Mouse (Mus musculus) forebrain, embryonic 12.5 days (tissue): ENCODE results near the gene Atp8b2. TPM values are rescaled to one million over a fixed set of nuclear protein-coding genes. Genes with fewer than 3 reads are reported as not detected.

Experiments
- ATAC-seq: fragments of 200-750 bp; cut with Nextera tagmentation; 2 replicates; pipeline ENCODE4 v1.8.0; 2017; ENCODE audit warnings: moderate TSS enrichment; ENCODE audit not compliant: low FRiP score
- H3K27ac ChIP-seq: fragments of 300-500 bp; sonication (generic); 2 replicates; pipeline ENCODE4 v1.5.1; 2016; ENCODE audit warnings: mild to moderate bottlenecking
- H3K27me3 ChIP-seq: fragments of 300-500 bp; sonication (generic); 2 replicates; pipeline ENCODE4 v1.6.1; 2016; ENCODE audit warnings: mild to moderate bottlenecking
- H3K36me3 ChIP-seq: fragments of 300-500 bp; sonication (generic); replicated peaks from 2 replicates; pipeline ENCODE4 v1.6.1; 2016; ENCODE audit warnings: mild to moderate bottlenecking
- H3K4me1 ChIP-seq: fragments of 300-500 bp; sonication (generic); 2 replicates; pipeline ENCODE4 v1.6.1; 2016
- H3K4me2 ChIP-seq: fragments of 300-500 bp; sonication (generic); 2 replicates; pipeline ENCODE4 v1.6.1; 2016; ENCODE audit warnings: mild to moderate bottlenecking, moderate library complexity
- H3K4me3 ChIP-seq: fragments of 300-500 bp; sonication (generic); replicated peaks from 2 replicates; pipeline ENCODE4 v1.5.1; 2016; ENCODE audit warnings: mild to moderate bottlenecking
- H3K9ac ChIP-seq: fragments of 300-500 bp; sonication (generic); 2 replicates; pipeline ENCODE4 v1.6.1; 2016; ENCODE audit warnings: mild to moderate bottlenecking
- H3K9me3 ChIP-seq: fragments of 300-500 bp; sonication (generic); 2 replicates; pipeline ENCODE4 v1.6.1; 2016
- WGBS: fragments of 180-500 bp; shearing (Covaris S2); methylation state at CpG from one replicate; pipeline ENCODE4 v1.1.7; 2016; 5-methylcytosine and 5-hydroxymethylcytosine counted together
- microRNA-seq: library from miRNA; unstranded; fragments of <30 nt; microRNA quantifications from one replicate; pipeline ENCODE4, GENCODE M21; 2017
- polyA plus RNA-seq: library from polyadenylated mRNA; unstranded; fragments of >200 nt; fragmentation: Nextera tagmentation; extraction: Ambion mirVana; gene quantifications from 2 replicates; pipeline ENCODE4 v1.2.1, GENCODE M21; 2016

The Atp8b2 gene
- polyA plus RNA-seq, 1 experiment from 2014 or later: 14.4 TPM

DNA sequence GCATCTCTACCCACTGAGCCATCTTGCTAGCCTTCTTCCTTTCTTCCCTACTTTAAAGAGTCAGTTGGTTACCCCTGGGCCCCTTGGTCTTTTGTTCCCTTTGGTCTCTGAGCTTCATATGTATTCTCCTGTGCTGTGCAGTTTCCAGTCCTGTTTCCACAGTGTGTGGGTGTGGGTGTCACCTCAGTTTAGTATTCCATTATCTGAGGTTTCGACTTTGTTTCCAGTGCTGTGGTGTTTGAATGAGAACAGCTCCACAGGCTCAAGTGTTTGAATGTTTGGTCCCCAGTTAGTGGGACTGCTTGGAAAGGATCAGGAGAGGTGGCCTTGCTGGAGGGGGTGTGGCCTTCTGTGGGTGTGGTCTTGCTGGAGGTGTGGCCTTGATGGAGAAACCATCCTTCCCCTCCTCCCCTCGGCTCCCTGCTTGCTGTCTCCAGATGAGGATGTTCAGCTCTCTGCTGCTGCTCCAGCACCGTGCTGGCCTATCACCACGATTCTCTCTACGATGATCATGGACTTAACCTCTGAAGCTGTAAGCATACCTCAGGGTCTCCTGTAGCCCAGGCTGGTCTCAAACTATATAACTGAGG lies 70.7 kb downstream of the Atp8b2 start:
- no peak overlapping the region for H3K4me2 ChIP-seq
- no peak overlapping the region for H3K4me3 ChIP-seq
- H3K9ac ChIP-seq: no peak overlapping the region
- no peaks in the 10 kb centered on the region for H3K36me3 ChIP-seq
- H3K27ac ChIP-seq: no peak overlapping the region
- H3K9me3 ChIP-seq: no peaks in the 10 kb centered on the region
- no peaks in the 10 kb centered on the region for H3K27me3 ChIP-seq
- ATAC-seq: no peak
- 86% methylated on average over 5 of the region's 5 CpGs for WGBS
- 0 out of 2 replicates have a peak, but pooled peaks cover 3% of the 10 kb centered on the region for H3K4me1 ChIP-seq

DNA sequence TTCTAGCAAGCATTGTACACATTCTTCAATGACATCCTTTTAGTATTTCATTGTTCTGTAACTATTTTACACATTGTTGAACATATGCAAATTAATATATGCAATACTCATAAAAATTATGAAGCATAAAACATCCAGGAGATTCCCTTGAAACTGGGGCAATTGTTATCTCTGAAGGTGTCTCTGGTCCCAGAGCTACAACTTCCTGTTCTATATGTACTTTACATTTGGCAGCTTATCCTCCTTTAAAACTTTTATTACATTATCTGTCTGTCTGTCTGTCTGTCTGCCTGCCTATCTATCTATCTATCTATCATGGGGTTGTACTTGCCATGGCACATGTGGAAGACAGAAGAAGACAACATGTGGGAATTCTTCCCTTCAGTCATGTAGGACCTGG lies 71.6 kb downstream of the Atp8b2 start:
- Histone ChIP-seq H3K27ac (no peak overlapping the region), H3K4me2 (no peak overlapping the region), H3K27me3 (no peaks in the 10 kb centered on the region), H3K36me3 (no peaks in the 10 kb centered on the region), H3K4me1 (0 out of 2 replicates have a peak, but pooled peaks cover 3% of the 10 kb centered on the region), H3K4me3 (no peak overlapping the region), H3K9ac (no peak overlapping the region), H3K9me3 (no peaks in the 10 kb centered on the region)
- no peak for ATAC-seq

DNA sequence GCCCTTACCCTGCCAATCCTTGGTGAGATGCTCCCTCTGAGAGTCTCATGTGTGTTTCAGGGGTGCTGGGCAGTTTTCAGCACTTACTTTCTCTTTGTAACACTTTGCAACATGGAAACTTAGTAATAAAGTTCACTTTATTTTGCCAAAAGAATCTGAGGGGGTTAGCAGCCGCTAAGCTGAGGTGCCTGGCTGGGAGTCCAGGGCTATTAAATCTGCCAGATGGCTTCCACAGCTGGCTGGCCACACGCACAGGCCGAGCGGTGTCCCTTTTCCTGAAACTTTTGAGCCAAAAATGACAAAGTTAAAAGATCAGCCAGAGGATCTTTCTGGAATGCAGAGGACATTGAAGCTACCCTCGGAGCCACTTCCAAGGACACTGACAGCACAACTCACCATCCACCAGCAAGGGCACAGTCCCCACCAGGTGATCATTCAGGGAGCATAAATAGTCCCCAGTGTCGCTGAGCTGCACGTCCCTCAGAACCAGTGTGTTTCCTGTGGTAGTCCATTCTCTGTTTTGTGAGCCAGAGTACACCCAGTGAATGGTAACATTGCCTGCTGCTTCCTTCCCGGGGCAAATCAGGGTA lies 73.4 kb downstream of the Atp8b2 start:
- Histone ChIP-seq H3K27ac (no peak overlapping the region), H3K9me3 (no peaks in the 10 kb centered on the region), H3K4me1 (no peaks in the 10 kb centered on the region), H3K27me3 (no peaks in the 10 kb centered on the region), H3K4me2 (no peak overlapping the region), H3K4me3 (no peak overlapping the region), H3K36me3 (no peaks in the 10 kb centered on the region), H3K9ac (no peak overlapping the region)
- no peak for ATAC-seq
- WGBS: 80% methylated on average over 8 of the region's 8 CpGs

Small RNA genes lying within 50 kb of the gene (microRNA-seq; reads per million reads assigned to microRNA genes)
- gene Mir7669: 1.5 reads per million

Other genes starting within 250 kb of the Atp8b2 start
- 22.1 and 28.5 TPM in 2 replicates for gene Adar, start 248.5 kb downstream of the Atp8b2 start, polyA plus RNA-seq
- gene Chrnb2, start 198.9 kb downstream of the Atp8b2 start, polyA plus RNA-seq: 18.9 and 21.3 TPM in 2 replicates
- 17.4 and 19.3 TPM in 2 replicates for gene Ube2q1, start 189.9 kb downstream of the Atp8b2 start, polyA plus RNA-seq
- gene She, start 132.1 kb downstream of the Atp8b2 start, polyA plus RNA-seq: 1.7 and 1.8 TPM in 2 replicates
- gene Il6ra, start 50.3 kb downstream of the Atp8b2 start, polyA plus RNA-seq: 0.29 and 0.42 TPM in 2 replicates
- gene Hax1, start 35.3 kb upstream of the Atp8b2 start, polyA plus RNA-seq: 145 and 150 TPM in 2 replicates
- 188 and 189 TPM in 2 replicates for gene 4933434E20Rik, start 88.1 kb upstream of the Atp8b2 start, polyA plus RNA-seq
- gene Ubap2l, start 89.1 kb upstream of the Atp8b2 start, polyA plus RNA-seq: 205 and 225 TPM in 2 replicates
- gene Tpm3, start 109.1 kb upstream of the Atp8b2 start, polyA plus RNA-seq: 496 and 499 TPM in 2 replicates
- gene Nup210l, start 140.6 kb upstream of the Atp8b2 start, polyA plus RNA-seq: 0.50 and 0.69 TPM in 2 replicates